Mouse (Mus musculus) WW6 (cell line): ENCODE results near the gene Ppfibp1.

ENCODE experiments used
- DNase-seq: peaks from one replicate; pipeline ENCODE4 v3.0.0-alpha.2; 2013; ENCODE audit warnings: low read depth, low spot score

Ppfibp1 gene

DNA sequence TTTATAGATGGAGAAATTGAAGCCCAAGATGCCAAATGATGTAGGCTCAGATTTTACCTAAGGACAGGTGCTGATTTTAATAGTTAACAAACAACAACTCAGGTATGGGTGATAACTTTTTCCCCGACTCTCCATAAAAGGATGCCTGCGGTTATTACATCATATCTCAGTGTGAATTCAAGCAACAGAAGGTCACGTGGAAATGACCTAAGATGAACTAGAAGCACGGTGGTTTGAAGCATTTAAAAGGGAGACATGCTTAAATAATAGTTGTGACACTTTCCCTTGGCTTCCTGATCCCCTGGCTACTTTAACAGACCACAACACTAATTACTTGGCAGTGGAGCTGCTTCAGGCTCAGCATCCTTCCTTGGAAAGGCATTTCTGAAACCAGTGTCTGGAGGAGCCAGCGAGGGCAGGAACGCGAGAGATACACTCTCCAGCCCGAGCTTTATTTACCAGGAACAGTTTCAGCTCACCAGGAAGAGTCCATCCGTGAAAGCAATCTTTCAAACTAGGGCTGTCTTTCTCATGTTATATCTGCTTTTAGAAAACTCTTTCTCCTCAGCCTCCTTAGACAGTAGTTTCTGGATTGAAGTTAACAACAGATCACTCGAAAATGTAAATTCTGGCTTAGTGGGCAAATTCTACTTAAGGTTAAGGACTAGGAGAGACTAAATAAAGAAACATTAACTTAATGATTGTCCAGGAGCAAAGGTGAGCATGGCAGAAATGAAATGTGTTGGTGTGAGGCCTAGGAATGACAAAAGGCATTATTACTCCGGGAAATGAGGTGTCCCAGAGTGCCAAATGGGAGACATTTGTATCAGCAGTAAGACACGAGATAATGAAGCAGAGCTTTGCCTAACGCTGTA, 6.2 kb upstream of the Ppfibp1 start:
- no peak for DNase-seq

DNA sequence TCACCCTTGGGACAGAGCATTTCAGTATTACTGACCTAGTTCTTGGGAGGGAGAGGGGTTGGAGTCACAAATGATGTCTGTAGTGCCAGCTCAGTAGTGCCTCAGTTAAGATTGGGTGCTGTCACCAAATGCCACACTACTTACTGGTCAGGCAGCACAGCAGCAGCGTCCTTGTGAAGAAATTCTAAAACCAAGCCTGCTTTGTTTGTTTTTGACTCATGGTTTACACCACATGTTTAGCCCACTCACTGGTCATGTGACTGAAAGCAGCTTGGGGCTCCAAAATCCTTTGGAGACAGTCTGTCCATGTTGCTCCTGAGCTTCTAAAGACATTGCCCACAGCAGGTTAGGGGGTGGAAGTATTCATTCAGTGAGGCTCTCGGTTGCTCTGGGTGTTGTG, 4.9 kb upstream of the Ppfibp1 start:
- DNase-seq: no peak

DNA sequence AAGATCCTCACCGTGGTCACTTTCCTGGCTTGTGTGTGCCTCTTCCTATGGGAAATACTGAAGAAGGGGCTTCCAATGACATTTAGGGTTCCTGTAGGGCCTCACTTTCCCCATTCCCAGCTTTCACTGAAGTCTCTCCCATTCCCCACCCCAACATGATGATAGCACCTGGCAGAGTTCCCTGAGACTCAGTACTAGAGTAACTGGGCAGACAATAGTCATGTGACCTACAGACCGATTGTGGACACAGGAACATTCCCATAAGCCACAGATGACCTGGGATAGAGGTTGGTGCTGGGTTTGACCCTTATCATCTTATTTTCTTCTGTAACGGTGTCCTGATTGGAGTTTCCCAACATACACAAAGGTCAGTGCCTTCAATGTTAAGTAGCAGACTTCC, 4.1 kb upstream of the Ppfibp1 start:
- DNase-seq: no peak

DNA sequence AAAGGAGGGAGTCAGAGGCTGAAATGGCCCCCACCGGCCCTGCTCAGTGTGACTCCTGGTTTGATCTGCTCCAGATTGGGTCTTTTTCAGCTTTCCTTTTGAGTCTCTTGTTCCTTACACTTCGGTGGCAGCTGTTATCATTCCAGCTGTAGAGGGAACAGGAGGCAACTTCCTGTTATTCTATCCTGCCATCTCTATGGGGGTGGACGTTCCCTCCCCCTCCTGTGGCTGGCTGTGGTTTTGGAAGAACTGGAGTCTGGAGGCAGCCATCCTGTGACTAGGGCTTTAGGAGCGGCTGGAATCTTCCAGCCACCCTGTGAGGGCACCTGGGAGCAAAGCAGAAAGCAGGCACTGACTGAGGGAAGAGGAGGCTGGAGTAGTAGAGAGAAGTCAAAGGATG, 3.4 kb upstream of the Ppfibp1 start:
- DNase-seq: no peak

DNA sequence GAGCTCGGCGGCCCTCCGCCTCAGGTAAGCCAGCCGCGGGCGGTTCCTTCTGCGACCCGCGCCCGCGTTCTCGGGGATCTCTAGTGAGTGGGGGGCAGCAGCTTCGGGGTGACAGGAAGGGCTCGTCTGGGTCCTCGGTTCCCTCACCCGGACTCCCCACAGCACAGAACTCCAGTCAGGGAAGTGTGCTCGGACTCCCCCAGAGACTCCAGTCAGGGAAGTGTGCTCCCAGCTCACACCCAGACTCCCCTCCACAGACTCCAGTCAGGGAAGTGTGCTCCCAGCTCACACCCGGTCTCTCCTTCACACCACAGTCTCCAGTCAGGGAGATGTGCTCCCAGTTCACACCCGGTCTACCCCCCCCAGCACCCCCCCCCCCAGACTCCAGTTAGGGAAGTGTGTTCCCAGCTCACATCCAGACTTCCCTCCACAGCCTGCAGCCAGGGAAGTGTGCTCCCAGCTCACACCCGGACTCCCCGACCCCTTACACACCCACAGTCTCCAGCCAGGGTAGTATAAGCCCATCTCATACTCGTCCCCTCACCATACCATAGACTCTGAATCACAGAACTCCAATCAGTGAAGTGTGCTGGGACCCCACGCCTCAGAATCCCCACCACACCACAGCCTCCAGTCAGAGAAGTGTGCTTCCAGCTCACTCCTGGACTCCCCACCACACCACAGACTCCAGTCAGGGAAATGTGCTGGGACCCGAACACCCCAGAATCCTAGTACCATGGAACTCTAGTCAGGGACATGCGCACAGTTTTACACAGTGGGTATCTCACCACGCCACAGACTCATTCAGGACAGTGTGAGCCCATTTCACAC, 588 bp downstream of the Ppfibp1 start:
- no peak for DNase-seq

DNA sequence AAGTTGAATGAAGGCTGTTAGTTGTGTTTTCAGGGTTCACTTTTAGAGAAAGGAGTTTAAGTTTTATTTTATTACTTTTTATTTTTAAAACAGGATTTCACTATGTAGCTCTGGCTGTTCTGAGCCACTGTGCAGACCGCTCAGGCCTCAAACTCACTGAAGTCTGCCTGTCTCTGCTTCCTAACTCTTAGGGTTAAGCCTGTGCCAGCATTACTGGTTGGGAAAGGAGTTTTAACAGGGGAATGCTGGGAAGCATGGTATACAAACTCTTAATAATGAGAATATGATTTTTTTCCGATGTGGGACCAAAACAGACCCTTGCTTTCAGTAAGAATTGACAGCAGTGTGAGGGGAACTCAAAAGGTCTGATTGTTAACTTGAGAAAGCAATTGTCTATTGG, 1.9 kb downstream of the Ppfibp1 start:
- DNase-seq: no peak

DNA sequence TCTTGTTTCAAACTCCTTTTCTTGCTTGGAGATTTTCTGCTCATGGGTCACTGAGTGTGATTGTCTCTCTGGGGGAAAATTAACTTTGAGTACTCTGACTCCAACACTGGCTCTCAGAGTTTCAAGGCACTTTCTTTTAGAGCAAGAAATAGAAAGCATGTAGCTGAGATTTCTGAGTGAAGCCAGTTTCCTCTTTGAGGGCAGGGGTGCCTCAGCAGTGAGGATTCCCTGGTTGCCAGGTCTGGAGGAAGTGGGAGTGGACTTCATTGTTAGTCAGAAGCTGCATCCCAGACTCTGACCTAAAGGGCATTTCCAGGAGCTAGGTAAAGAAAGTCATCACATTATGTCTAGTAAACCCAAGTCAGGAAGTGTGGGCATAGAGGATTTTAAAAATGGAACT, 2.3 kb downstream of the Ppfibp1 start:
- no peak for DNase-seq

DNA sequence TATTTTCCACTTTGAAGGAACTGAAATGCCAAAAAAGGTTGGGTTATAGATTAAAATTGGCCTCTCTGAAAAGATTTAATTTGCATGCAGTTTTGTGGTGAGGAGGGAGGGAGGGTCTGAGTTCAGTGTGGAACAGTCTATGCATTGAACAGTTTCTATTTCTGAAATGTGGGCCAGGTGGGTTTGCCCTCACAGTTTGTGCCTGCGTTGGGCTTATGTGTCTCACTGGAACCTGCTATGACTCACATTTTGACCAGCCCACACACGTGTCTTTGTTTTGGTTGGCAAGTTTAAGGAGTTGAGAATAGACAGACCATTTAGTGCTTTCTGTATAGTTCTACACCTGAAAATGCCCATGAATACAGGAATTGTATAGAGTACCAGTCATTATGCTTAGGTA, 5.6 kb downstream of the Ppfibp1 start:
- DNase-seq: no peak

DNA sequence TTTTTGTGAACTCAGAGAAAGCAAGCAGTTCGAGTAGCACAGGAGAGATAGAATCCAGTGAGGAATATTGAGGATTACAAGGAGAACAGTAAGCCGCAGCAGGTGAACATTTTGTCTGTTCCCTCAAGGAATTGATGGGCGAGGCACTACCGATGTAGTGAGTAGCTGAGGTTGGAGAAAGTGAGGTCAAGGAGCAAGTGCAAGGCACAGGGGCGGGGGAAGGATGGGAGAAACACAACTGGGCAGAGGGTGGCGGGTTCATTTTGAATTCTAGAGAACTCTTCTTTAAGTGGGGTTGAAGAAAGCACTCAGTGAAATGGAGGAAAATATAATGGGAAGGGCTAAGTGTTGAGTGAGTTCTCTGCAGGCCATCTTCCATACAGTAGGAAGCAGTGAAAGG, 10.4 kb downstream of the Ppfibp1 start:
- DNase-seq: no peak

DNA sequence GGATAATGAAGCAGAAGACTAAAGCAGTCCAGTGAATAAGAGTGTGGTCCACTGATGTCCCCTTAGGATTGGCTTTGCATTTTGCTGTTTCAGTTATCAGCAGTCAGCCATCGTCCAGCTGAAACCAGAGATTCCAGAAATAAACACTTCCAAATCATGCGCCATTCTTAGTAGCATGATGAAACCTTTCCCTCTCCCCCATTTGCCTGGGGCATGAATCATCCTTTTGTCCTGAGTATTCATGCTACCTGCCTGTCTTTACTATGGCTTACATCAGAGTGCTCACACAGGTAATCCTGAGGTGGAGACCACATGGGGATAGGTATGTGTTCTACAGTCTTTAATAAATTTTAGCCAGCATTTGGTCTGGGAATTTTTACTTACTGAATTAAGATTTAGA, 11.4 kb downstream of the Ppfibp1 start:
- DNase-seq: no peak

DNA sequence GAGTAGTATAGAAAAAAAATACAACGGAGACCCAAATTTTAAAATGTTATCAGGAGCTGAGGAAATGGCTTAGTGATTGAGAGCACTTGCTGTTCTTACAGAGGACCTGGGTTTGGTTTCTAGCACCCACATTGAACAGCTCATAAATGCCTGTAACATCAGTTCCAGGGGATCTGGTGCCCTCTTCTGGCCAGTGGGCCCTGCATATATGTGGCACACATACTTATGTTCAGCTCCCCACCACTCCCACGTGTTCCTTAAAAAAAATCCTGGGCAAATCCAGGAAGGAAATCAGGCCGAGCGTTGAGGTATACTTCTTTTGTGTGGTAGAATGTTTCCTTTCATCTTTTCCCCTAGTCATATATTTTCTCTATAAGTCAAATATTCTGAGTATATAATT, 13.6 kb downstream of the Ppfibp1 start:
- no peak for DNase-seq

DNA sequence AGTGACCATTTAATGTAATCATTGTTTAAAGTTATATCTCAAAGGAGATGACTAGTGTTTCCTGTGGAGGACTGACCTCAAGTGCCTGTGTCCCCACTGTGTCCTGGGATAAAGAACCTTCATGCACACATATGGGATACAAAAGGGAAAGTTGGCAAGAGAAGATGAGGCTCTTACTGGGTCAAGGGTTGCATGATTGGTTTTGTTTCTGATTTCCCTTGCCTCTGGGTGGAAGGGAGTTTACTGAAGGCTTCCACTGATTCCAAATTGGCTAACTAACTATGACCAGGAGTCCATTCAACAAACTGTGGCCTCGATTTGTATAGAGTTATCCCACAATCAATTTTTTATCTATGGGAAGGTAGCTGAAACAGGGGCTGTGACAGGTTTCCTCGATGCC, 15.3 kb downstream of the Ppfibp1 start:
- DNase-seq: no peak

DNA sequence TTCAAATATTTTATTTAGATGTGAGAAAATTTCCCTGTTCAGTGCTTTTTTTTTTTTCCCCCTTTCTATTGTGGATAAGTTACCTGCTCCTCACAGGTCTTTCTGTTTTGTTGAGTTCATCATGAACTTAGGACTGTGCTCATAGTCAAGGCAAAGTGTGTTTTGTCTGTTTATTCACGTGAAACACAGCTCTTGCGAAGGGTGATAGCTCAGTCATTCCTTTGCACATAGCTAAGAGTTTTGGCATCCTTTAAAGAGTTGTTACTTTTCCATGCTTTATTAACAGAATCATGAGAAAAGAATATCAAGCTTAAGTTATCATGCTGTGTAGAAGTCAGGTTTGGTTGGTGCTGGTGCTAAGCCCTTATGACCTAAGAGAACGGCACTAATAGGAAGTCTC, 16.4 kb downstream of the Ppfibp1 start:
- no peak for DNase-seq

DNA sequence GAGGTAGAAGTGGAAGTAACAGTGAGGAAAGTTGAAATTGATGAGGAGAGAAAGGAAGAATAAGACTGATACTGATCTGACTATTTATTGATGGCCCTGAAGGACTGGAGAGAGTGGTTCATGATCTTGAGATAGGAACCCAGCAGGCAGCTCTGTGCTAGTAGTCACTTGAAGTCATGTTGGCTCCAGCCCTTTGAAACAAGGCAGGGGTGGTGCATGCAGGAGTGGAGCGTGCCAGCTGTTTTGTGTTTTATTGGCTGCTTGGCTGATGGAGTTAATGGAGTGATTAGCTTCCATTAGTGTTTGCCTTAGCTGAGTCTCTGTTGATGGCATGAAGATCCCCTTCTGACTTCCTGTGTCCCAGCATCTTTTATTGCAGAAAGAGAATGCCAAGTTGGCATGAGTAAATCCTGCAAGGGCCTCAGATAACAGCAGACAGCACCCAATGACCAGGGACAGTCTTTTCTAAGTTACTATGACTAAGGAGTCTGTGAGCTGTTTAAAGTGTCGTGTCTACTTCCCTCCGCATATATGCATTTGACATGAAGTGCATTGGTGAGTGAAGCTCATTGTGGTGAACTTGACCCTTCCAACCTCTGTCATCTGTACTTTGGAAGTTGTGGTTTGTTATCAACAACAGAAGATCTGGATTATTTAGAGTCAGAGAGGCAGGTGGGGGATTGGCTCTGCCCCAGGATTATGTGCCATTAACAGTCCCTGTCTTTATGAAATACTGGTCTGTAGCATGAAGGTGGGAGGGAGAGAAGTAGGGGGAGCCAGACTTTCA, 17.9 kb downstream of the Ppfibp1 start:
- no peak for DNase-seq

DNA sequence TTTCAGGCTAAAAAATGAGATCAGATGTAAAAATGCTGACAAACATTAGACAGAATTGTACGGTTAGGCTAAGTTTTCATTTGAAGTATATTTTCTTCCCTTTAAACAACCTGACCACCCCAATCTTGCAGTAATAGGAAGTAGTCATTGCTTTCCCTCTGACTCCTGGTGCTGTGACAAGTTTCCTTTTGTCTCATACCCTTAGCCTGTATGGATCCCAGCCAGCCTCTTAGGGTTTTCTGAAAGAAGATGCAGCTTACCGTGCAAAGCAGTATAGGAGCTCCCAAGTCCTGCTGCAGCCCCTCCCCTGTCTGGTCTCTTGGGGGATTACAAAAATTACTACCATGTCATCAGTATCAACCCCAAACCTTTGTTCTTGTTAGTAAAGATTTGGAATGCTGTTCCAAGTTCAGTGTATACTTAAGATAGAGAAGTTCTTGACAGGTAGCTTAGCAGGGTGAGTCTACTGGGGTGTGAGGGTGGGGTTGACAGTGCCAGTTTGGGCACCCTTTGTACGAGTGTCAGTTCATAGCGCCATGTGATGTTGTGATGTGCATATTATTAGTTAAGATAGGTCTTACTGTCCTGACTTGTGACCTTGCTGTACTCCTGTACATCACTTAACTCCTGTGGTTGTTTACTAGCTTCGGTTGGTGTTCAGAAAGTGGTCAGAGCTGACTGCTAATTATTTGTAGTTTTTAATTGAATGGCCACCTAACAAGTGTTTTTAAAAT, 18.9 kb downstream of the Ppfibp1 start:
- DNase-seq: no peak

DNA sequence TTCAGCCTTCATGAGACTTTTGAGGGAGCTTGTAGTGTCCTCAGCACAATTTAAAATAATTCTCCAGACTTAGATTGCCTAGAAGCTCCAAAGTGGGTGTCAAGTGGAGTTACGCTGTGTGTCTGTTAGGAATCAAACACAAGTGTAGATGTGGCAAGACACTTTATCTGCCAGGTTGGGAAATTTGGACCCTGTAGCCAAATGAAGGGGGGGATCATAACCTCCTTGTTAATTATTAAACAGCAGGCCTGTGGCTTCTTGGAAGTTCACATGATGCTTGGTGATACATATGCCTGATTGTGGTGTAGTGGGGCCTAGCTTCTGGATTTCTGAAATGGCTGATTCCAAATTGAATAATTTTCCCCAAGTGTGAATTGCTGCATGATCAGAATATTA, 19.5 kb downstream of the Ppfibp1 start:
- DNase-seq: no peak

DNA sequence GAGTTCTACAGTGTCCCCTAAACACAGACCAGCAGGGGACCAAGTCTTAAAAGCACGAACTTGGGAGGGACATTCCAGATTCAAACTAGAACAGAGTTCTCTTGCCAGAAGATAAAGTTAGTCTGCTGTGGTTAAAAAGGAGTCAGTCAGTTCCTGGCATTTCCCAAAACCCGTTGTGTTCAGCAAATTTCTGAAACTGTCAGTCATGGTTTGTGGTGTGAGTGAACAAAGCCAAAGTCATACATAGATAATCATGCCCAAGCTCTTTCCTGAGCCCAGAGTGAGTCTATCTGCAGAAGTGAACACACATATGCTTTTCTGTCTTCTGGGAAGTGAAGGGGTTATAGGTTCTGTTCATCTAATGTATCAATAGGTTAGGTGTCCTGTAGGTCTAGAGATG, 20.5 kb downstream of the Ppfibp1 start:
- DNase-seq: no peak

DNA sequence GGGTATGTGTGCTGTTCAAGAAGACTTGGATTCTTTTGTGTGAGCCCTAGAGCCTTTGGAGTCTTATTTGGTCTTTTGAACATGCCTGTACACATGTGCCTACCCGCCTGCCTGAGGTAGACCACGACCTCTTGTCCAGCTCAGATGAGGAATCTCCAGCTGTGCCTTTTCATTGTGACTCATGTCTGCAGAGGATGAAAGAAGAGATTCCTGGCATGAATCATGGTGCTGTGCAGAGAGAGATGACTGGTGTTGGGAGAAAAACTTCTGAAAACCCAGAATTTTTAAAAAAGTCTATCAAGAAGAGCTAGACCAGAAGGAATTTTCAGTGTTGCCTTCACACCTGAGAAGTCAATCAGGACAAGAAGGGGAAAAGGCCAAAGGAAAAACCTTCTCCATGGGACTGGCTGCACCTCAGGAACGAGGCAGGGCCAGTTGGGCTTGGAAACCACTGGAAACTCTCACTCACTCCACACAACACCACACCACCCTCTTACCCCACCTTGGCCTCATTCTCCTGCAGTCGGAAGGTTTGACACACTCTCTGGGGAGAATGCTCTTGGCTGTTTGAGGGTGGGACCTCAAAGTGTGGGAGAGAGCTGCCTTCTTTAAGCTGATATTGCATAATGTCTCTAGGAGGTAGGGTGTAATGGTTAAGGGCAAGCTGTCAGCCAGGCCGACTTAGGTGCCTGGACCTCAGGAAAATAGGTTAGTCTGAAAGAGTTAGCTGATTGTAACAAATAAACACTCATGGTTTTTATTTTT, 21.6 kb downstream of the Ppfibp1 start:
- DNase-seq: no peak

DNA sequence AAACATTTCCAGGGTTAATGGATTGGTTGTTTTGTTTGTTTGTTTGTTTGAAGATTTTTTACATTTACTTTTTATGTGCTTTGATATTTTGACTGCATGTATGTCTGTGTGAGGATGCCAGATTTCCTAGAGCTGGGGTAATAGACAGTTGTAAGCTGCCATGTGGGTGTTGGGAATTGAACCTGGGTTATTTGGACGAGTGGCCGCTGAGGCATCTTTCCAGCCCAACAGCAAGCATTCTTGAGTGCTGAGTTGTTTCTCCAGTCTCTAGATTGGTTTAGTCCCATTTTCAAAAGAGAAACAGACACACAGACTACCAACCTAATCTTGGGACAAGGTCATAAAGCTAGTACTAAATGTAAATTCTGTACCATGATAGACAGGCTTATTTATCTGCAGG, 22.5 kb downstream of the Ppfibp1 start:
- DNase-seq: no peak

DNA sequence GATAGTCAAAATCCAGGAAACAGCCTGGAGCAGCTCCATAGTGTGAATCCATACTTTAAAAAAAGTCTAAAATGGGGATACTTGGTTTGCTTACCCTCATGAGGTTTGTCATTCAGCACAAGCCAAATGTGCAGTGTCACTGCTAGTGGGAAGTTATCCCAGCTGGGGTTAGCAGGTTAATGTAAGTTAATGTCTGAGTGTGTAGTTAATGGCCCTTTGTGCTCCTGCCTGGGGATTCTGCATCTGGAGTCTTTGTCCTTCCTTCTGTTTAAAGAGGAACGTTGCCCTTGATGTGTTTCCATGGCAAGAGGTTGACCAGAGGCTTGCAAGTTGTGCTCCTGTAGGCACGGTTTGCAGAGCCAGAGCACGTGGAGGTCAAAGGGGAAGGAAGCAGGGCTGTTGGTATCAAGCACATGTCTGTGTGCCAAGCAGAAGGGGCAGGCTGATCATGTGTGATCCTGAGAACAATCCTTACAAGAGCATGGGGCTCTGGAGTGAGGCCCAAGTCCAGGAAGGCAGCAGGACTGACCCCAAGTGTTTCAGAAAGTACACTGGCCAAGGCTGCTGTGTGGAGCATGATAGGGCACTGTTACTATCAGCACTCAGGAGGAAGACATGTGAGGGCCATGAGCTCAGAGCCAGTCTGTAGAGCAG, 24.7 kb downstream of the Ppfibp1 start:
- DNase-seq: no peak
